Mouse (Mus musculus) MEL (cell line): ENCODE measurements around the gene Nek9. TPM values are rescaled to one million over a fixed set of nuclear protein-coding genes. Genes with fewer than 3 reads are reported as not detected.

Source experiments
- DNase-seq: peaks from one replicate; pipeline ENCODE4 v3.0.0; 2011; ENCODE audit warnings: low read depth, low spot score
- H3K27ac ChIP-seq: 2 replicates; pipeline ENCODE4 v1.5.1; 2012; ENCODE audit warnings: low read depth, mild to moderate bottlenecking, control low read depth, low read length, moderate library complexity; ENCODE audit not compliant: control insufficient read depth
- H3K27me3 ChIP-seq, 2 experiments: fragments of 150-350 bp in 1 of 2; sonication (generic) in 1 of 2; 2 replicates each; pipeline ENCODE4 v1.6.1; 2012; ENCODE audit warnings: low read length in 2 of 2, mild to moderate bottlenecking in 2 of 2, improper control_type of control experiment in 1 of 2, moderate library complexity in 1 of 2; ENCODE audit not compliant: insufficient read depth in 2 of 2, control insufficient read depth in 1 of 2
- H3K36me3 ChIP-seq, 2 experiments: 2 replicates each; pipeline ENCODE4 v1.6.1; 2012 to 2014; ENCODE audit warnings: low read length in 2 of 2, improper control_type of control experiment in 1 of 2, inconsistent platforms in 1 of 2, mild to moderate bottlenecking in 1 of 2; ENCODE audit not compliant: insufficient read depth in 2 of 2, control insufficient read depth in 1 of 2
- H3K4me1 ChIP-seq, 2 experiments: fragments of 150-350 bp in 1 of 2; sonication (generic) in 1 of 2; 2 replicates each; pipeline ENCODE4 v1.6.1; 2012; ENCODE audit warnings: low read length in 2 of 2, improper control_type of control experiment in 1 of 2, mild to moderate bottlenecking in 1 of 2; ENCODE audit not compliant: insufficient read depth in 2 of 2, control insufficient read depth in 1 of 2
- H3K4me3 ChIP-seq, 2 experiments: fragments of 150-350 bp in 1 of 2; sonication (generic) in 1 of 2; 2 replicates each; pipeline ENCODE4 v1.5.1; 2012; ENCODE audit warnings: low read depth in 2 of 2, low read length in 2 of 2, mild to moderate bottlenecking in 2 of 2, moderate library complexity in 2 of 2, control low read depth in 1 of 2, improper control_type of control experiment in 1 of 2; ENCODE audit not compliant: control insufficient read depth in 1 of 2, insufficient read depth in 1 of 2
- H3K79me2 ChIP-seq: 2 replicates; pipeline ENCODE4 v1.6.1; 2012; ENCODE audit warnings: mild to moderate bottlenecking, low read length, moderate library complexity; ENCODE audit not compliant: control insufficient read depth, poor library complexity, insufficient read depth
- H3K9ac ChIP-seq: 2 replicates; pipeline ENCODE4 v1.6.1; 2012; ENCODE audit warnings: low read depth, mild to moderate bottlenecking, control low read depth, low read length, moderate library complexity; ENCODE audit not compliant: control insufficient read depth, poor library complexity, severe bottlenecking
- H3K9me3 ChIP-seq: fragments of 150-350 bp; sonication (generic); replicated peaks from 2 replicates; pipeline ENCODE4 v1.6.1; 2012; ENCODE audit warnings: mild to moderate bottlenecking, low read length, improper control_type of control experiment, moderate library complexity; ENCODE audit not compliant: insufficient read depth
- E2F4 ChIP-seq: IDR thresholded peaks from 2 replicates; pipeline ENCODE4 v1.6.1; 2011; ENCODE audit warnings: low read depth, low read length, improper control_type of control experiment, borderline replicate concordance
- ETS1 ChIP-seq: IDR thresholded peaks from 2 replicates; pipeline ENCODE4 v1.6.1; 2012; ENCODE audit warnings: low read depth, mild to moderate bottlenecking, inconsistent platforms, low read length, improper control_type of control experiment, moderate library complexity
- GATA1 ChIP-seq: IDR thresholded peaks from 2 replicates; pipeline ENCODE4 v1.6.1; 2011; ENCODE audit warnings: low read depth, low read length, improper control_type of control experiment
- JUND ChIP-seq: IDR thresholded peaks from 2 replicates; pipeline ENCODE4 v1.6.1; 2011; ENCODE audit warnings: low read depth, mild to moderate bottlenecking, improper control_type of control experiment, low read length
- KAT2A ChIP-seq: conservative IDR thresholded peaks from 2 replicates; pipeline ENCODE4 v1.6.1; 2012; ENCODE audit warnings: low read depth, low read length, improper control_type of control experiment, inconsistent platforms
- MAZ ChIP-seq: IDR thresholded peaks from 2 replicates; pipeline ENCODE4 v1.6.1; 2012; ENCODE audit warnings: low read depth, mild to moderate bottlenecking, inconsistent platforms, low read length, improper control_type of control experiment
- NELFE ChIP-seq: IDR thresholded peaks from 2 replicates; pipeline ENCODE4 v1.6.1; 2011; ENCODE audit warnings: low read depth, low read length, improper control_type of control experiment
- POLR2AphosphoS2 ChIP-seq: IDR thresholded peaks from 2 replicates; pipeline ENCODE4 v1.6.1; 2011; ENCODE audit warnings: low read length, improper control_type of control experiment
- RCOR1 ChIP-seq: IDR thresholded peaks from 2 replicates; pipeline ENCODE4 v1.6.1; 2012; ENCODE audit warnings: low read depth, mild to moderate bottlenecking, inconsistent platforms, low read length, improper control_type of control experiment
- SIN3A ChIP-seq: IDR thresholded peaks from 2 replicates; pipeline ENCODE4 v1.6.1; 2012; ENCODE audit warnings: low read length, improper control_type of control experiment, inconsistent platforms
- SMC3 ChIP-seq: IDR thresholded peaks from 2 replicates; pipeline ENCODE4 v1.6.1; 2011; ENCODE audit warnings: low read depth, low read length, improper control_type of control experiment
- TBP ChIP-seq: IDR thresholded peaks from 2 replicates; pipeline ENCODE4 v1.8.0; 2011; ENCODE audit warnings: low read depth, low read length, improper control_type of control experiment
- USF1 ChIP-seq: IDR thresholded peaks from 2 replicates; pipeline ENCODE4 v1.6.1; 2014; ENCODE audit warnings: low read depth, mild to moderate bottlenecking, inconsistent platforms, low read length, improper control_type of control experiment, moderate library complexity
- USF2 ChIP-seq, 2 experiments: IDR thresholded peaks; 2 replicates each; pipeline ENCODE4 v1.6.1; 2011 to 2012; ENCODE audit warnings: improper control_type of control experiment in 2 of 2, low read length in 2 of 2, borderline replicate concordance in 1 of 2, inconsistent platforms in 1 of 2, low read depth in 1 of 2, mild to moderate bottlenecking in 1 of 2; ENCODE audit not compliant: insufficient read depth in 1 of 2
- ZC3H11A ChIP-seq: IDR thresholded peaks from 2 replicates; pipeline ENCODE4 v1.6.1; 2012; ENCODE audit warnings: low read depth, mild to moderate bottlenecking, inconsistent platforms, low read length, improper control_type of control experiment
- polyA plus RNA-seq, 2 experiments: library from polyadenylated mRNA; stranded (reverse) in 1 of 2; unstranded in 1 of 2; fragments of >175 nt in 1 of 2; fragments of >200 nt in 1 of 2; gene quantifications; 2 replicates each; pipeline versions ENCODE4 v1.2.1 to v1.2.4; 2012; ENCODE audit warnings: low replicate concordance in 2 of 2, low read depth in 1 of 2; ENCODE audit not compliant: insufficient read length in 2 of 2, insufficient read depth in 1 of 2, missing spikeins in 1 of 2
- total RNA-seq: library from RNA; depleted of rRNA; stranded (reverse); fragments of 300-350 nt; gene quantifications from 2 replicates; pipeline ENCODE4 v1.2.3, GENCODE M21; 2012

Nek9 gene
- total and polyA plus RNA-seq, 3 experiments = 23.4 to 32.2 TPM; not detected in 1

DNA sequence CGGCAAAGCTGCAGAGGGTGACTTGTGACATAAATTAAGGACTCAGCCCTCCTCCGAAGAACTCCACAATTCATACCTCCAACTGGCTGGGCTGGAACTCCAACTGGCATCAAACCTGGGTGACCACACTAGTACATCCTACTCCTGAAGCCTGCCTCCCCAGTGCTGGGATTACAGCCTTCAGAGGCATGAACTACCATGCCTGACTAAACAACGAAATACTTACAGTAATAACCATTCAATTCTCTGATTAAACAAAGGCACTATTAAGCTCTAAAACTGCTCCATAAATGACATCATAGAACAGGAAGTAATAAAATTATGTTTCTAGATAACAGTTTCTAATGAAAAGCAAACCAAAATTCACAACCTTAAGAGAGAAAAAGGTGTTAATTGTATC lies 22.0 kb upstream of the Nek9 start:
- TF ChIP-seq GATA1 (peak; percentile 23; the same call in 1 of the 2 replicates), USF1 (no peak), POLR2AphosphoS2 (no peak)
- Histone ChIP-seq H3K9ac (no peak overlapping the region), H3K79me2 (peaks cover 59% of the 10 kb centered on the region), H3K27ac (no peak overlapping the region), H3K4me1 (peaks cover 2 to 8% of the 10 kb centered on the region in 2 experiments; a peak in 3 of 4 replicates), H3K27me3 (no peaks in the 10 kb centered on the region), H3K9me3 (no peaks in the 10 kb centered on the region), H3K4me3 (no peak overlapping the region), H3K36me3 (peaks cover 2 to 19% of the 10 kb centered on the region in 2 experiments)
- DNase-seq = no peak

DNA sequence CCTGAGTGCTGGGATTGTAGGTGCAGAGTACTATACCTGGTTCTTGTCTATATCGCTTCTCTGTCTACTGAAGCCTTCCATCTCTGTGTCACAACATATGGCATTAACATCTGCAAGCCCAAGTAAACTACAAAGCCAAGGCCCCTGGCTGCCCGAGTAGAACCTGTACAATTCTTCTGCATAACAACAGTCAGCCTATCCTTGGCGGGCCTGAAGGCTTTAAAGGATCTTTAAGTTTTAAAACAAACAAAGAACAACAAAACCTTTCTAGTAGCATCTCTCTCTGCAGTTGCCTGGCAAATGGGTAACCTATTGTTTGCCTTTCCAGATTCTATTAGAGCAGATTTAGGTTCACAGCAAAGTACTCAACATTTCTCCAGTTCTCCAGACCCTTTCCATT lies 14.9 kb upstream of the Nek9 start:
- no peak overlapping the region for H3K27ac ChIP-seq
- H3K36me3 ChIP-seq = peaks cover 0 to 31% of the 10 kb centered on the region in 2 experiments; a peak in 3 of 4 replicates
- H3K4me1 ChIP-seq = no peaks in the 10 kb centered on the region
- H3K4me3 ChIP-seq = no peak overlapping the region
- TF ChIP-seq JUND (no peak), NELFE (no peak), SIN3A (no peak), ETS1 (no peak), SMC3 (no peak), RCOR1 (no peak), ZC3H11A (no peak), E2F4 (no peak), KAT2A (no peak), USF2 (IDR thresholded peaks at IDR 0.05; ENCODE audit: borderline replicate concordance in 1 of 2, insufficient read depth in 1 of 2, low read depth in 1 of 2, low read length in 2 of 2) (no peak), TBP (no peak), MAZ (no peak)
- no peaks in the 10 kb centered on the region for H3K9me3 ChIP-seq
- peaks cover 11% of the 10 kb centered on the region for H3K79me2 ChIP-seq
- H3K9ac ChIP-seq = no peak overlapping the region
- DNase-seq = no peak
- no peaks in the 10 kb centered on the region for H3K27me3 ChIP-seq
